Mouse (Mus musculus): ENCODE results near the gene Lcn2. TPM values are rescaled to one million over a fixed set of nuclear protein-coding genes. Genes with fewer than 3 reads are reported as not detected.

Gene Lcn2
- 0.95 TPM in 1 of 2 replicates, not detected in the other for polyA plus RNA-seq (2016; fragmentation: Nextera tagmentation; extraction: Ambion mirVana)

DNA sequence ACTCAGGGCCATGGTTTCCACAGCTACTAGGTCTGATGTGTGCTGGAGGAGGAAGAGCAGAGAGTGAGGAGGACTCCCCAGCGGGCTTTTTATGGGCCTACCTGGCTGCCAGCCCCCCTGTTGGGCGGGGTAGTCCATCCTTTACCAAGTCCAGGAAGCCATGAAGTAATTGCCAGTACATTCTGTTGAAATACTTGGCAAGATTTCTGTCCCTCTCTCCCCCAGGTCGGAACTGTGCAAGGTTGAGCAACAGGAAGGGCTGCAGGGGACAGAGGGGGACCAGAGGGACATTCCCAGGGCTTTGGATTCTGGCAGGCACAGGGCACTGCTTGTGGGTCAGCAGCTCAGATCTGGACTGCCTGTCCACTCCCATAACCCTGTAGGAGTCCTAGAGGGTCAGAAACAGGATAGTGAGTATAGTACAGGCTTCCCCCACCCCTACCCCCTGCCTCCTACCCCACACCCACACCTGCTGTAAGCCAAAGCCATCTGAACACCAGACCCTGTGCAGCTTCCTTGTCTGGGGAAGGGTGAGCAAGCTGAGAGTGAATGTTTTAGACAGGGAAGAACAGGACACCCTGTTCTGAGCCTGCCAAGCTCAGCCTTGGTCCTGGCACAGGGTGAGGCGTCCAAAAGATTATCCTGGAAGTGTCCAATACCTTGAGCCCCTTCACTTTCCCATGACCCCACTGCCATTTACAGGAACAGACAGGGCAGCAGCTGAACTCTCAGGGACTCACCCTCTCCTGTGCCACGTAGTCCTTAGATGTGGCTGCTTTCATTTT, at the start of gene Lcn2:
Gene Lcn2, minus strand, starts transcription at position 547 of the 785 bp plus-strand sequence.
- Histone ChIP-seq H3K27me3 (peaks cover 8% of the 10 kb centered on the region; the same call in 1 of the 2 replicates), H3K27ac (no peak within 1 kb of the TSS), H3K4me1 (replicated peaks) (peaks cover 21% of the 10 kb centered on the region), H3K9ac (replicated peaks) (no peak within 1 kb of the TSS), H3K36me3 (no peaks in the 10 kb centered on the region), H3K4me2 (no peak within 1 kb of the TSS), H3K9me3 (no peaks in the 10 kb centered on the region), H3K4me3 (replicated peaks) (no peak within 1 kb of the TSS)
- WGBS: 61% methylated on average over 5 of the region's 5 CpGs
- no peak for ATAC-seq (ENCODE audit: insufficient number of reproducible peaks, insufficient read depth, low FRiP score, low TSS enrichment, low read depth)

DNA sequence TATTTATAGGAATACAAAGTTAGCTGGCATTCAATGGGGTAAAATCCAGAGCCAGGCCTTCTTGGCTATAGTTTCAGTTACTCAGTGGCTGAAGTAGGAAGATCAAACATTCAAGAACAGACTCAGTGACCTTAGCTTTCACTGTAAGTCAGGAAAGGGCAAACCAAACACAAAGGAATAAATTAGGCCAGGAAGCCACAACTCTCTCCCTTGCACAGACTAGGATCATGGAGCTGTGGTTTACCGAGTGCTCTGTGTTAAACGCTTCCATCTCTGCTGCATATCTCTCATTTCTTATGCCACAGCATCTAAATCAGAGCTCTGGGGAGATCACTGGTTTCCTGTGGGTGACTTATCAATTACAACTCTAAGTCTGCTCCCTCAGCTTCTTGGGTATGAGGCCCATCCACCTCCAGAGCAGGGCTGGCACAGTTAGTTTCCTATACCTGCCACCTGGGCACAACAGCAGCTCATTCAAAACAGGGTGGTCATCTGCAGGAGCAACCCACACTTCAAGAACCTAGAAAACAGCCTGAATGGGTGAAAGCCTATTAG, 49.6 kb upstream of the Lcn2 start:
- Histone ChIP-seq H3K36me3 (no peaks in the 10 kb centered on the region), H3K4me1 (replicated peaks) (peaks cover 3% of the 10 kb centered on the region; the same call in 1 of the 2 replicates), H3K27me3 (no peaks in the 10 kb centered on the region), H3K9ac (replicated peaks) (no peak overlapping the region; the same call in 1 of the 2 replicates), H3K4me3 (replicated peaks) (no peak overlapping the region), H3K4me2 (no peak overlapping the region), H3K27ac (0 out of 2 replicates have a peak overlapping the region, but pooled peaks have one; percentile 62), H3K9me3 (no peaks in the 10 kb centered on the region)
- 92% methylated on average over 2 of the region's 2 CpGs for WGBS
- no peak for ATAC-seq (ENCODE audit: insufficient number of reproducible peaks, insufficient read depth, low FRiP score, low TSS enrichment, low read depth)

DNA sequence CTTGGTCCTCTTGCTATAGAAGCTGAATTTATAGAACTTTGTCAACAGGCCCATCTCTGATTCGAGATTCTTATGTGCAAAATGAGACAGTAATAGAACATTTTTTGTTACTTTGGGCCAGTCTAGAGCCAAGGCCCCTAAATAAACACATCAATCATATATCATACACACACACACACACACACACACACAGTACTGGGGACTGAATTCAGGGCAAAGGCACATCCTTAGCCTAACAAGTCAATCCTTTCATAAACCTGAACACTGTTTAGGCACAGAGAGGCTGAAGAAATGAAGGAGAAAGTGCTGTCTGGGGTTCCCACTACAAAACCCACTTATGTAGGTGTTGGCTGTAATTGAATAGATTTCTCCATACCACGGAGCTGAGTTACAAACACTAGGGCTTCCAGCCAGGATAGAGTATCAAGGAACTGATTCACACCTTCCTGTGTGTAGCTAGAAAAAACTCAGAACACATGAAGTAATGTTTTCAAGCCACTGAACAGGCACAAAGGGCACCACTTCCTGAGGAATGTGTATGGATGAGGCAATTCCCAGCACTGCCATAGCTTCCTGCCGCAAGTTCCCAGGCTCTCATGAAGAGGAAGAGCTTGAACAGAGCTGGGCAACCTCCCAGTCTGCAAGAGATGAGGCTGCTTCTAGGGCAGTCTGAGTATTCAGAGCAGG, 48.8 kb upstream of the Lcn2 start:
- Histone ChIP-seq H3K4me1 (replicated peaks) (peaks cover 3% of the 10 kb centered on the region; the same call in 1 of the 2 replicates), H3K9ac (replicated peaks) (no peak overlapping the region), H3K9me3 (no peaks in the 10 kb centered on the region), H3K36me3 (no peaks in the 10 kb centered on the region), H3K4me3 (replicated peaks) (no peak overlapping the region), H3K27me3 (no peaks in the 10 kb centered on the region), H3K27ac (peak overlapping the region; percentile 62), H3K4me2 (no peak overlapping the region)
- 68% methylated on average over 3 of the region's 3 CpGs for WGBS
- no peak for ATAC-seq (ENCODE audit: insufficient number of reproducible peaks, insufficient read depth, low FRiP score, low TSS enrichment, low read depth)

DNA sequence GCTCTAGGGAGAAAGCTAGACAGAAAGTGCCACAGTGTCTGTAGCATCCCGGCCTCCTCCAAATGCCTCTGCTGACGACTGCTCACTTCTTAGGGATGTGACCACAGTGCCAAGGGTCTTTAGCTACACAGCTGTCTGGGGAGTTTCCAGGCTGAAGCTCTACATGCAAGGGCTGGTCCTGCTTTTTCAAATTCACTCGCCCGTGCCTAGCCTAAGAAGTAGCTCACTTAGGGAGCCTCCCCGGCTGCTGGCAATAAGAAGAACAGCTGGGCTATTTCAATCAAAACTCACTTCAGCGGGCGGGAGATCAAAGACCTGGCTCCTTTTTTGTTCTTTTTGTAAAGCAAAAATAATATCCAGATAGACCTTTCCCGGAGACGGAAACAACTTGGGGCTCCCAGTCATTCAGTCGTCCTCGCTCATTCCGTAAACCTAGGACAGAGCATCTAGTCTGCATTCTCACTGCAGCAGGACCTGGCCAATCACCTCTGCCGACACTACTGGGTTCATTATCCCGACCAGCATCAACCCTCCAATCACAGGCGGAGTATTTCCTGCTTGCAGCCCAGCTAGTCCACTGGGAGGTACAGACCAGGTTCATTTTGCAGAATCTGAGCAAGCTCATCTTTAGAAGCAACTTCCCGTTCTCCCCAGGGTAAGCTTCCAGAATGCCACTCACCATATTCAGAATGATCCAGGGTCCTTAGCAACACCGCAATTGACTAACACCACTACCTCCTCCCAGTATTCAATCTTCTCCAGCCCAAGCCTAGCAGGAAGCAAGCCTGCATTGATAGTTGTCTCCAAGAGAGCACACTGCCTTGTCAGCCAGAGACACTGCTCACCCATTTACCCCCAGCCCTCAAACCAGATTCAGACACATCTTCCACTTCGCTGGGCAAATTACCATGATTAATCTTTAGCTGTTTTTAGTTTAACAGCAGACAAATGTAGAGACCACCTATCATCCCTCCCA, 42.9 kb upstream of the Lcn2 start:
- peak overlapping the region; percentile 88 for H3K4me2 ChIP-seq
- H3K9me3 ChIP-seq: no peaks in the 10 kb centered on the region
- peak overlapping the region; percentile 49 for H3K4me3 ChIP-seq (replicated peaks)
- peaks cover 9% of the 10 kb centered on the region; the same call in 1 of the 2 replicates for H3K36me3 ChIP-seq
- H3K27me3 ChIP-seq: no peaks in the 10 kb centered on the region
- H3K4me1 ChIP-seq (replicated peaks): peaks cover 37% of the 10 kb centered on the region
- 7% methylated on average over 18 of the region's 18 CpGs for WGBS
- ATAC-seq (ENCODE audit: insufficient number of reproducible peaks, insufficient read depth, low FRiP score, low TSS enrichment, low read depth): peak; percentile 93
- H3K9ac ChIP-seq (replicated peaks): peak overlapping the region; percentile 69
- peak overlapping the region; percentile 80 for H3K27ac ChIP-seq

DNA sequence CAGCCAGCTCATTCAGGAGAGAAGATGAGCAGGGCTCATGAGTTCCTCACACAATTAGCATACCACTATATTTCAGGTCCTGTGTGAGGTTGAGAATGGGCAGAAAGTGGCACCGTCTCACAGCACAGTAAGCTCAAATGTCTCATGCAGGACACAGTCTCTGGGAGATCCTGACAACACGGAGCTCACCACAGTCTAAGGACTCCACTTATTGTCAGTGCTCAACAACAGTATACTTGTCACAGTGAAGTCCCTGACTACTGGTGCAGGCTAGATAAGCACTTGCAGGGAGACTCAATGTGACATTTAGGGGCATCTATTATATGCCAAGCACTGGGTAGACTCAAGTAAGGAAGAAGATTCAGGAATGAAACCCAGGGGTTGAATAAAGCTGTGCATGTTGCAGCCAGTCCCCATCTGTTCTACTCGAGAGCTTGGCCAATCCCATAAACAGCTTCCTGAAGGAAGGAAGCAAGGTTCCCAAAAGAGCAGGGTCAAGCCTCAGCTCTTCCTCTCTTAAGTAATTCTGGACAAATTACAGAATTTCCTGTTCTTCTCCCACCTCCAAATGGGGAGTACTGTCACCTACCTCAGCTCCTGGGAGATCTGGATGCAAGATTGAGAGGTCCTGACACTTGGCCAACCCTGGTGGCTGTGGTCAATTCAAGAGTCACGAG, 41.3 kb upstream of the Lcn2 start:
- Histone ChIP-seq H3K27ac (peak overlapping the region; percentile 79; the same call in 1 of the 2 replicates), H3K9me3 (no peaks in the 10 kb centered on the region), H3K27me3 (no peaks in the 10 kb centered on the region), H3K4me3 (replicated peaks) (no peak overlapping the region), H3K4me2 (peak overlapping the region; percentile 88; the same call in 1 of the 2 replicates), H3K9ac (replicated peaks) (no peak overlapping the region), H3K4me1 (replicated peaks) (peaks cover 52% of the 10 kb centered on the region), H3K36me3 (peaks cover 9% of the 10 kb centered on the region; the same call in 1 of the 2 replicates)
- 79% methylated on average over 4 of the region's 4 CpGs for WGBS
- no peak for ATAC-seq (ENCODE audit: insufficient number of reproducible peaks, insufficient read depth, low FRiP score, low TSS enrichment, low read depth)

DNA sequence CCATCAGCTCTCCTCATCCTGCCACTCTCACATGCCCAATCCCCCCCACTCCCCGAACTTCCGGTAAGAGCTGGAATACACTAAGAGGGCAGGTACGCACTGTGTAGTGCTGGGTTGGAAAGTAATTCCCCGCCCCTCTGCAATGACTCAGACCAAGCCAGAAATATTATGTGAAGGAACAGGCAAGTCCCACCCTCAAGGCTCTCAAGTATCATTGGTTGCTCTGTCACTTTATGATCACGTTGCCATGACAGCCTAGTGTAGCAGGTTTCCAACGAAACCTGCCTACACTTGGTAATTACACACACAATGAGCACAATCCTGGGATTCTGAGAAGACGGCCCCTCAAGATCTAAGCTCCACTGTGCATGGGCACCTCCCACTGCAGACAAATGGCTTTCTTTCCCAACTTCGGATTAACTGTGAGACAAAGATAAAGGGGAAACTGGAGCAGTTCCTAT, 40.2 kb upstream of the Lcn2 start:
- peaks cover 61% of the 10 kb centered on the region for H3K4me1 ChIP-seq (replicated peaks)
- peaks cover 9% of the 10 kb centered on the region; the same call in 1 of the 2 replicates for H3K36me3 ChIP-seq
- no peak overlapping the region for H3K9ac ChIP-seq (replicated peaks)
- peak overlapping the region; percentile 34 for H3K4me2 ChIP-seq
- 0 out of 2 replicates have a peak, but pooled peaks have one; percentile 4 for ATAC-seq (ENCODE audit: insufficient number of reproducible peaks, insufficient read depth, low FRiP score, low TSS enrichment, low read depth)
- H3K27ac ChIP-seq: peak overlapping the region; percentile 79
- WGBS: 52% methylated on average over 8 of the region's 8 CpGs
- no peaks in the 10 kb centered on the region for H3K27me3 ChIP-seq
- H3K9me3 ChIP-seq: no peaks in the 10 kb centered on the region
- no peak overlapping the region for H3K4me3 ChIP-seq (replicated peaks)

DNA sequence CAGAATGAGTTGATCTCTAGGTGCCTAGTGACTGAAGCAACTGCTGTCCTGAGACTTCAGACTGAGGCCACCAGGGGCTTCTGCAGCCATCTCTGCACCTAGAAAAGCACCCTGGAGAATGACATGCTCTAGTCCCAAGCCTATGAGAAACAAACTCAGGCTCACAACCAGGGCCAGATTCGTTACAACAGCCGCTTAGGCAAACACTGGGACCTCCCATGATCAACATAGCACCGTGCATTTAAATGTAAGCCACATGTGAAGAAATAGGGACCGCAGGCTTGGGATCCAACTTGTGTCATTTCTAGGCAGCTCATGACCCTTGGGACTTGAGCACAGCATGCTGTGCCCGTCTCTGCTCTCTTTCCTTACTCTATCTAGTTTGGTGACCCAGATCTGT, 39.7 kb upstream of the Lcn2 start:
- no peak overlapping the region for H3K9ac ChIP-seq (replicated peaks)
- peaks cover 9% of the 10 kb centered on the region; the same call in 1 of the 2 replicates for H3K36me3 ChIP-seq
- H3K9me3 ChIP-seq: no peaks in the 10 kb centered on the region
- H3K4me3 ChIP-seq (replicated peaks): no peak overlapping the region
- peak overlapping the region; percentile 79; the same call in 1 of the 2 replicates for H3K27ac ChIP-seq
- WGBS: 72% methylated on average over 5 of the region's 5 CpGs
- H3K4me2 ChIP-seq: 0 out of 2 replicates have a peak overlapping the region, but pooled peaks have one; percentile 34
- ATAC-seq (ENCODE audit: insufficient number of reproducible peaks, insufficient read depth, low FRiP score, low TSS enrichment, low read depth): no peak
- no peaks in the 10 kb centered on the region for H3K27me3 ChIP-seq
- peaks cover 67% of the 10 kb centered on the region for H3K4me1 ChIP-seq (replicated peaks)

DNA sequence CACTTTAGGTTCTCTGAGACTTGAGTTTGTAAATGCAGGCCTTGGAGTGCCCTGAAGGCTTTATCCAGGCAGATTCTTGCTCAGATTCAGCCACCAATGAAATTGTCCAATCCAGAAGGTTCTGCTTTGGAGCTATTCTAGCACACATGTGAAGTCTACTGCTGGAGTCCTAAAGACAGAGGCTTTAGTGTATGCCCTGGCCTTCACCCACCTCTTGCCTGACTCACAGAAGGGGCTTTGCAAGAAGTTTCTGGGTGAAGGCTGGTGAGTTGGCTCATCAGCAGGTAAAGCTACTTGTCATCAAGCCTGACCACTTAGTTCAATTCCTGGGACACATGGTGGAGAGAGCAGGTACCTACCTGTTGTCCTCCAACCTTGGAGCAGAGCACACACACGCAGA, 38.1 kb upstream of the Lcn2 start:
- Histone ChIP-seq H3K36me3 (peaks cover 10% of the 10 kb centered on the region; the same call in 1 of the 2 replicates), H3K4me1 (replicated peaks) (peaks cover 66% of the 10 kb centered on the region), H3K9ac (replicated peaks) (no peak overlapping the region), H3K27me3 (no peaks in the 10 kb centered on the region), H3K4me2 (no peak overlapping the region), H3K4me3 (replicated peaks) (no peak overlapping the region), H3K9me3 (no peaks in the 10 kb centered on the region), H3K27ac (no peak overlapping the region)
- 83% methylated on average over 1 of the region's 1 CpGs for WGBS
- no peak for ATAC-seq (ENCODE audit: insufficient number of reproducible peaks, insufficient read depth, low FRiP score, low TSS enrichment, low read depth)

DNA sequence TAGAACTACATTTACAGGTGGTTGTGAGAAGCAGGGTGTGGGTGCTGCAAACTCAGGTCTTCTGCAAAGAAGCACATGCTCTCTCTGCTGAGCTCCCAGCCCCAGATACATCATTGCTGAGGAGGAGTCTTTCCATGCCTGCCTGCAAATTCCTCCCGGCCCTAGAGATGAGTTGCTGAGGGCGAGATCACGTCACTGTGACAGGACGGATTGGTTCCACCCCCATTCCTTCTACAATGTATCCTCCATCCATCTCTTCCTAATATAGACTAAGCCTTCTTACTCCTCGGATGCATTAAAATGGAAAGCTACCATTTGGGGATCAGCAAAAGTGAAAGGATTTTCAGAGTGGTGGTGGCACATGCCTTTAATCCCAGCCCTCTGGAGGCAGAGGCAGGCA, 37.5 kb upstream of the Lcn2 start:
- 0 out of 2 replicates have a peak overlapping the region, but pooled peaks have one; percentile 73 for H3K27ac ChIP-seq
- H3K4me1 ChIP-seq (replicated peaks): peaks cover 64% of the 10 kb centered on the region

DNA sequence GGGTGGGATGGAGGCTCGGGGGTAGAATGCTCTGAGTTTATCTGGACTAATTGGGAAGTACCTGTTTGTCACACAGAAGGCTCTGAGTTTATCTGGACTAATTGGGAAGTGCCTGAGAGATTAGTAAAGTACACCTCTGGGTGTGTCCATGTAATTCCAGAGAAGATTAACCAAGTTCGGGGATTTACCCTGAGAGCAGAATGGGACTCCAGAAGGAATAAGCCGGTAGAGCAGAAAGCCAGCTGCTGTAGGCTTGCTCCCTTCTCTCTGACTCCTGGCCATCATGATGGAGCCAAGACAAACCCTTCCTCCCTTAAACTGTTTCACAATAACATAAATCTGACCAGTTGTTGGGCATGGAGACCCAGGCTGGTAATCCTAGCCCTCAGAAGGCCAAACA, 36.7 kb upstream of the Lcn2 start:
- Histone ChIP-seq H3K4me1 (replicated peaks) (peaks cover 57% of the 10 kb centered on the region), H3K4me3 (replicated peaks) (no peak overlapping the region), H3K4me2 (no peak overlapping the region), H3K27me3 (no peaks in the 10 kb centered on the region), H3K9ac (replicated peaks) (no peak overlapping the region), H3K9me3 (no peaks in the 10 kb centered on the region), H3K36me3 (peaks cover 23% of the 10 kb centered on the region), H3K27ac (peak overlapping the region; percentile 73)
- WGBS: 41% methylated on average over 3 of the region's 3 CpGs
- ATAC-seq (ENCODE audit: insufficient number of reproducible peaks, insufficient read depth, low FRiP score, low TSS enrichment, low read depth): no peak

More for the DNA sequence above, 37.5 kb upstream of the Lcn2 start:
- Histone ChIP-seq H3K4me3 (replicated peaks) (no peak overlapping the region), H3K9me3 (no peaks in the 10 kb centered on the region), H3K9ac (replicated peaks) (no peak overlapping the region), H3K36me3 (peaks cover 16% of the 10 kb centered on the region; the same call in 1 of the 2 replicates), H3K27me3 (no peaks in the 10 kb centered on the region), H3K4me2 (no peak overlapping the region)
- ATAC-seq (ENCODE audit: insufficient number of reproducible peaks, insufficient read depth, low FRiP score, low TSS enrichment, low read depth): no peak
- 79% methylated on average over 5 of the region's 5 CpGs for WGBS

Data from limb, embryonic 12.5 days (tissue).